Mouse (Mus musculus): ENCODE results near the gene Plekhs1.
A peak's percentile ranks its signal among the peaks of the same experiment; 100 is the strongest.
"Not testable (repeated sequence)": the region's sequence is repeated elsewhere in the genome, so short reads cannot be mapped to it uniquely, and the experiment has no call there.

The Plekhs1 gene

DNA sequence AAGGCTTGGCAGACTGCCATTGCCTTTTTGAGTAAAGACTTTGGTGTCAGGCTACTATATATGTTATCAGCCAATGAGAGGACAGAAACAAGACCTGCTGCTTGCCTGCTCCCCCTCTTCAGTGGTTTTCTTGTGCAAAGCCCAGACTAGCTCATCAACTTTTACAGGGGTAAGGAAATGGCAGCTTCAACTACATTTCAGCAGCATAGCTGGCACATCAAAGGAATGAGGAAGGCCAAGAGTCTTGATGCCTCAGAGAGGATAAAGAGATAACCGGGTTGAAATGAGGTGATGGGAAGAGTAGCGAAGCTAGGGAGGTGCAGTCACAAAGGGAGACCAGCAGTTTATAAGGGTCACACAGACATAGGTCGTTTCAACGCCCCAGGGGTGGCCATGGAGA lies 3.9 kb upstream of the Plekhs1 start:
- DNase-seq (ENCODE audit: low read depth, low spot score), result no peak

DNA sequence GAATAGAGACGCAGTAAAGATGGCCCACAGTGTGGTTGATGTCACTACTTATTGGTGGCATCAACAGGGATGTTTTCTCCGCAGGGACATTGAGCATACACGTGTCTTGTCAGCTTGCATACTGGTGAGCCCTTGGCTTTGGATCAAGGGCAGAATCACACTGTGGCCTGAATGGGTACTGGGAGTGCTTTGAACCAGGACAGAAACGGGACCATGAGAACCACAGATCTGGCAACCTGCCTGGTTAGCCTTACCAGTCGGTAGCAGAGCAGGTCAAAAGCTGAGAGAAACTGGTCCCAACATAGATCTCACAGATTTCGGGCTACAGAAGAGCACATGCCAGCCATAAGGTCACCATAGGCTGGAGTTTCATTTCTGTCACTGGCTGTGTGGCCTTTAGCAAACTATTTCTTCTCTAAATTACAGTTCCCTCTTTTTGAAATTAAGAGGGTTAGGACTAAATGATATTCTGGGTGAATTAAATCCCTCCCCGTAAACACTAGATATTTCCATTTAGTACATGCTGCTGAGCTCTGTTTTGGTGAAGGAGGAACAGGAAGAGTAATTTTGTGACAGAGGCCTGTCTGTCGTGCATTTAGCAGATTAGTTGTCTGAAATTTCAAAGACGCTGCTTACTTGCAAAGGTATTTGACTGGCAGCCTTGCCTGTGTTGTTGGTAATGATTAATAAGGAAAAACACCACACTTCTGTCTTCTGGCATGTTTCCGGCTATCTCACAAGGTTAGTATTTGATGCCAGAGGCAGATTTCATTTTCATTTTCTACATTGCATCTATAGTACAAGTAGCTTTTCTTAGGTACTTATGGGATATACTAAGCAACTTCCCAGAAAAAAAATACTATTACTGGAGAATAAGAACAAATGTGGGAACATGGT lies 2.0 kb upstream of the Plekhs1 start:
- DNase-seq (ENCODE audit: low read depth, low spot score), result no peak

DNA sequence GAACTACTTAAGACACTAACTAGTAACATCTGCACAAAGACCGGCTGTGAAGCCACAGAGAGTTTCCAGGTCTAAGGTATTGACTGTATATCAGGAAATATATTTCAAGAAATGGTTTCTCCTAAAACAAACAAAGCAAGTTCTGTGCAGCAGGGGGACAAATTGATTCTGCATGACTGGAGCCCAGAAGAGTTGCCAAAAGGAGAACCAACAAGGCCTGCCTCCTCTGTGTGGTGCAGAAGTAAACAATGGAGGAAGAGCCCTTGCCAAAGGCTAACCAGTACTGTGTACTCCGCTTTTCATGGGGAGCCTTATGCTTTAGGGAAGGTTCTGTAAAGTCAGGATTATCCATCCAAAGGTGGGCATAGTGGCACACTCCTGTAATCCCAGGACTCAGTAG lies 1.2 kb upstream of the Plekhs1 start:
- DNase-seq (ENCODE audit: low read depth, low spot score), result no peak

DNA sequence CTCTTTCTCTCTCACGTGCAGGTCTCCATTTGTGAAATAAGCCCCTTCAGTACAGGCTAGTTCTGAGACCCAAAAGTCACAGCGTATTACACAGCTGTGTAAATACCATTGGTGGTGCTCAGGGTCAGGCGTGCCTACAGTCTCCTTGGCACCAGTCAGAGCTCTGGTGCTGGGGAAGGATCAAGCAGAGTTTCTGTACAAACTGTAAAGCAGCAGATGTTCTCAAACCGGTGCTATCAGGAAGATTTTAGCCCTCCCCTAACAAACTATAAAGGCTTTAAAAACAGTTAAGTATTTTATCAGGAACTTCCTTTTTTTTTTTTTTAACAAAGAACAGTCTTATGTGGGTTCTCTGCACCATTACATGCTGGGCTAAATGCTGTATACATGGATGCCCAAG lies 1.3 kb downstream of the Plekhs1 start:
- DNase-seq (ENCODE audit: low read depth, low spot score), result no peak

DNA sequence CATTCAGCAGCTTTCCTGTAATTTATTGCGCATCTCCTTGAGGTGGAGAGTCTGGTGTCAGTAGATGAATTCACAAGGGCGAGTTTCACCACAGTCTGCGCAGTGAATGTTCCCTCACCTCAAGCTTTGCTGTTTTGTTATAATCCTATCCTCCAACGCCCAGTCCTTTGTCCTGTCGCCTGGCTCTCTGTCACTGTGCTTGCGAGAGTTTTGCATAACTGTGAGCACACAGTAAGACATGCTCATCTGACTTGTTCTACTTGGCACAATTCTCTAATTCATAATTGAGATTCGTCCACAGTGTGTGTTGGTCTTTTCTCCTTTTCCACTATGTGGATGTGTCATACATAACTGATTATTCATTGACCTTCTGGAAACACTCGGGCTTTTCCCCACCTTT lies 5.0 kb downstream of the Plekhs1 start:
- no peak for DNase-seq (ENCODE audit: low read depth, low spot score)

DNA sequence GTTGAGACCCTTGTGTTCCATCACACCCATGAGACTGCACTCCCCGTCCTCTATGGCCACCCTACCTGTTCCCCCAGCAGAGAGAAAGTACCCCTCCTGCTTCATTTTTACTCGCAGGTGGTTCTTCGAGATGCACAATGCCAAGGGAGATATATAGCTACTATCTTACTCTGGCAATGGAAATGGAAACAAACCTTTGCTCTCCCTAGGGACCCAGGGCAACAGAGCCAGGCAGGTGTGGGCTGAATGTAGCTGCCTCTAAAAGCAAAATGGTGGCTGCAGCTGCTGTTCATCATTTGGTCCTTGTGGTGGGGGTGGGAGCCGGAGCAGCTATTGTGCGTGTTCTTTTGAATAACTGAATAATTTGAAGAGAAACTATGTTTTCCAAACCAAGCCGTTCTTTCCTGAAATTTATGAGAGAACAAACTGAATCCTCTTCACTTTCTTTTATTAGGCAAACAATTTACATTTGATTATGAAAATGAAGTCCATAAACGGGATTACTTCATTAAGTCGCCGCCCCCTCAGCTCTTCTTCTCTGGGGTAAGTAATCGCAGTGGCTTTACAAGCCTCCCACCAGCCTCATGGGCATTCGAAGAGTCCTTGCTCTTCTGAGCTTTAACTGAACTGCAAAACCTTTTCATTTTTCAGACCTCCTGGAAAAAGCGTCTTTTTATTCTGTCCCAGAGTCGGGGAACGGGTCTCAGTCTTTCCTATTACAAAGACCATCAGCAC lies 9.0 kb downstream of the Plekhs1 start:
- no peak for DNase-seq (ENCODE audit: low read depth, low spot score)

DNA sequence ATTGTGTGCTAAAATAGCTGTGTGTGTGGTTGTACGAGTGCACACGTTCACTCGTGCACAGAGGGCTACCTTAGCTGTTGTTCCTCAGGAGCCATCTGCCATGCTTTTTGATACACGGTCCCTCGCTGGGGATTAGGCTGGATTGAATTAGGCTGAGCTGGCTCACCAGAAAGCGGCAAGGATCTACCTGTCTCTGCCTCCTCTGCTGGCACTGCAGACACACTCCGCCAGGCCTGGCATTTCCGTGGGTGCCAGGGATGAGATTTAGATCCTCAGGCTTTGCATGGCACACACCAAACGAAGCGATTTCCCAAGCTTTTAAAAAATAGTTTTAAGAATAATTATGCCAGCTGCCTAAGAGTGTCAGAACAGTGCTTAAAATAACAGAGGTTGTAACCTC lies 10.5 kb downstream of the Plekhs1 start:
- no peak for DNase-seq (ENCODE audit: low read depth, low spot score)

DNA sequence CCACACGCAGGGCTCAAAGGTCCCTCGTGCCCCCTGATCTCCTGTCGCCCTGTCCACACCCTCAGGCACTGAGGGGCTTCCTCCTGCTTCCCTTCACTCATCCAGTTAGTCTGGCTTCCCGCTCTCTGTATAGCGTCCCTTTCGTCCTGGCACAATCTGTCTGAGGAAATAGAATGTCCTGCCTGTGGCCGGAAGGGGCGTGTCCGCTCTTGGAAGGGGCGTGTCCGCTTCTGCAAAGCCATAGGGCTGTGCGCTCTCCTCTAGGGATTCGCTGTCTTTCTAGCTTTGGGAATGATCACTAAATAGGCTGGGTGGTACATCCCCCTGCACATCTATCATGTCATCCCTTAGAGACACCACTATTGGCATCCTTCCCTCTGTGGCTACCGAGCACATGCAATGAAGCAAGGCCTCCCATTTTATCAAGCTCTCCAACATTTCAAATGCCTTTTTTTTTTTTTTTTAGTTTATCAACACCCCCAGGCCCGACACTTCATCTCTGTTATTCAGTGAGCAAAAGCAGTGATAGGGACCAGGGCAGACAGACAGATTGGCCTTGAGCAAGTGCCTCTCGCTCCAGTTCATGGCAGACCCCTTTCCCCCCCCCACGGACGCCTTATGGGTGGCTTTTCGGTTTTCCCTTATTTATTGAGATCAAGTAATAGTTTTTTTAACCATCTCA lies 13.6 kb downstream of the Plekhs1 start:
- peak; percentile 26 for DNase-seq (ENCODE audit: low read depth, low spot score)

DNA sequence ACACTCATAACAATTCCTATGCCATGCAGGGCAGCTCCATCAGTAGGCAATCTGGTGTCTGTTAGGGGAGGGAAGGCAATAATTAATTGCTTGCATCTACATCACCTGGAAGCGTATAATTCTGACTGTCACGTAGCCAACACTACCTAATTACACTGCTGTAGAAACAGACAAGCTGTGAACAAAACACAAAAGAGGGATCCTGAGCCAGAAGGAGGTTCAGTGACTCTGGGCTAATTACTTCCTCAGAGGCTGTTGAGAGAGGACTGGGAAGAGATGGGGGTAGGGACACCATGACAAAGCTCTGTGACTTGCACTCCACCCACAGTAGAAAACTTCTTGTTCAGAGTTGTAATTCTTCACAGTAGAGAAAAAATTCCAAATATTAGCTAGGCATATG lies 15.1 kb downstream of the Plekhs1 start:
- no peak for DNase-seq (ENCODE audit: low read depth, low spot score)

DNA sequence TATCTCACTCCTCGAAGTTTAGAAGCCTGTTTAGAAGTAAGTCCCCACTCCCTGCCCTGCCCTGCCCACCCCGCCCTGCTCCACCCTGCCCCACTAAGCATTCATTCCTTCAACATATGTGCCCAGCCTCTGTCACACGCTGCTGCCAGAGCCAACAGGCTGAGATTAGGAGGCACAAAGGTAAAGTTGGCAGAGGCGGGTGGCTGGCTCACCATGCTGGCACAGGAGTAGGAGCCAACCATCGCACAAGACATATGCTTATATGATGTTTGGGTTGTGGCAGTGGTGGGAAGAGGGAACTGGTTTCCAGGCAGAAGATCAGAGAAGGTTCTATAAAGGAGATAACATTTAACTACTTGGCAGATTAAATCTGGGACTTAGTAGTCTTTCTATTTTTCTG lies 15.8 kb downstream of the Plekhs1 start:
- DNase-seq (ENCODE audit: low read depth, low spot score), result no peak

DNA sequence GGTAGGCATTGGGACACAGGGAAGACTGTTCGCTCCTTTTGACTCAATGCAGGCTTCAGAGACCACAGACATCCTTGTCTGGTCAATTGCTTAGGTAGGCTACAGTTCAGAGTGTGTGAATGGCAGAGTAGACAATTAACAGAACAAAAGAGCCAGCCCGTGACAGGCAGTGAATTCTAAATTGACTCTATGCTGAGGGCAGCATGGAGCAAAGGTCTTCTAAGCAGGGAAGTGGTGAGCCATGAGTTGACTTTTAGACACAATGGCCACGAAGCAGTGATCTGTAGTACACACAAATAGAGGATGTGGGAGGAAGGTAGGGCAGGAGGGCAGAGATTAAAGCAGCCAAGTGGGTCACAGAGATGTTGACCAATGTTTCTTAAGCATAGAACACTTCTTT lies 16.4 kb downstream of the Plekhs1 start:
- no peak for DNase-seq (ENCODE audit: low read depth, low spot score)

DNA sequence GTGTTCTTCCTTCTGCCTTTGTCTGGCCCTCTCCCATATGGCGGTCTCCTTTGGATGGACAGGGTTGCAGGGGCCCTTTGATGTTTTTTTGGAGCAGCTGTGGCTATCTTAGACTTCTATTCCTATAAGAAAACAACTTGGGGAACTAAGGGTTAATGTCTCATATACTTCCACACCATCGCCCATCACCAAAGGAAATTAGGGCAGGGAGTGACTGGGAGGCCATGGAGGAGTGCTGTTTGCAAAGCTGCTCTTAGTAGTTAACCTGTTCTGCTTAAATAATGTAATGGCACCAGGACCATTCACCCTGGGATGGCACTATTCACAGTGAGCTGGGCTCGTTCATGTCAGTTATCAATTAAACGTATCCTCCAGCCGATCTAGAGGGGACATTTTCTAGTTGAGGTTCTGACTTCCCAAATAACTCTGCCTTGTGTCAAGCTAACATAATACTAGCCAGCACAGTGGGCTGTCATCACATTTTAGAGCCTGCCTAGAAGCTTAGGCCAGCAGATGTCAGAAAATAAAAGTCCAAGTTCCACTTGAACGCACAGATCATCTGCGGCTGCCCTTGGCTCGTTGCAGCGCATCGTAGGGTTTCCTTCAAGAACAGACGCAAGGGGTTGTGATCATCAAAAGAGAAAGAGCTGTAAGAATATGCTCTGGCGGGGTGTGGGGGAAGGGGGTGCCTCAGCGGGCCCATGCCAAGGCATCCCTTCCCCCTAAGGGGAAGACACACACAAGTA lies 23.4 kb downstream of the Plekhs1 start:
- no peak for DNase-seq (ENCODE audit: low read depth, low spot score)

DNA sequence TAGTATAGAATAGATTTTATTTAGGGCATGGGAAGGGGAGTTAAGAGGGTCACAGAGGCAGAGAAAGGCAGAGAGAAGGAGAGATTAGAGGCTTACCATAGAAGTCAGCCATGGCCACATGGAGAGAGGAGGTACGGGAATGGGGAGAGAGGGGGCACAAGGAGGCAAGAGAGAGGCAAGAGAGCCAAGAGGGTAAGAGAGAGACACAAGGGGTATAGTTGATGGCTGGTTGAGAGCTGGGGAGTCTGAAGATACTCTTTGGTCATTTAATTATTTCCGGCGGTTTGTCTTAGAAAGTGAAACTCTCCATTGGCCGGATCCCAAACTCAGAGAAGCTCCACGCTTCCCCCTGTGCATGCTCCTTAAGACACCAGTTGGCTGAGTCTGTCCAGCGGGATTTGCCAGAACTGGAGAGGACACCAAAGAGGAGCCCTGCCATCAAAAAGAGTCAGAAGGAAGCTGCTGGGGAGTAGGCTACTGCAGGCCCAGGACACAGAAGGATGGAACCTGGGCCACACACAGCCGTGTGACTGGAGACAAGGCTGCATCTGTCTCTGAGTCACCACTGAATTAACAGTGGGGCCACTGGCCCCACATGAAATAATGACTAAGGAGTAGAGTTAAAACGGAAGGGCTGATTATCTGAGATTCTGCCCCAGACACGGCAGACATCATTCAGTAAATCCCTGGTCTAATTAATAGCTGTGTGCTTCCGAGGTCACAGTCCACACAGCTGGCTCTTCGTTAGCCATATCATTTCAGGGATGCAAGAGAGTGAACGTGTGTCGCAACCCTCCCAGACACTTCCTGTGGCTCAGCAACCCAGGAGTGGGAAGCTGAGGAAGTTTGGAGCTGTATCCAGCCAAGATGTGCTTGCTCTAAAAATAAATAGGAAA lies 24.2 kb downstream of the Plekhs1 start:
- no peak for DNase-seq (ENCODE audit: low read depth, low spot score)

DNA sequence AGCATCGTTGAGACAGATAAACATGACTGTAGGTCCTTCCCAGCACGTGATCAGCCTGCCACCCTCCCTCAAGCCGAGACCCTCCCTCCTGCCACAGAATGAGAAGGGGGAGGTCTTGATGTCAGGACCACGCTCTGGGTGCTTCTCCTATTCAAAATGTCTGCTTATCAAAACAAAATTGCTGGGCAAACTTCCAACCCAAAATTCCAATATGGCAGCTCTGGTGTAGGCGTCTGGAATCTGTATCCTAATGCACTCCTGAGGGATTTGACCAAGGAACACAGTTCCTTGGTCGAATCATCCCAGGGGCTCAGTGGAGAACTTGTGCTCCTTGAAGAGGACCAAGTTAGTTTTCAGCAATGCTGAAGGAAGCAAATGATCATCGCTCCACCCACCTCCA lies 25.5 kb downstream of the Plekhs1 start:
- DNase-seq (ENCODE audit: low read depth, low spot score), result no peak

DNA sequence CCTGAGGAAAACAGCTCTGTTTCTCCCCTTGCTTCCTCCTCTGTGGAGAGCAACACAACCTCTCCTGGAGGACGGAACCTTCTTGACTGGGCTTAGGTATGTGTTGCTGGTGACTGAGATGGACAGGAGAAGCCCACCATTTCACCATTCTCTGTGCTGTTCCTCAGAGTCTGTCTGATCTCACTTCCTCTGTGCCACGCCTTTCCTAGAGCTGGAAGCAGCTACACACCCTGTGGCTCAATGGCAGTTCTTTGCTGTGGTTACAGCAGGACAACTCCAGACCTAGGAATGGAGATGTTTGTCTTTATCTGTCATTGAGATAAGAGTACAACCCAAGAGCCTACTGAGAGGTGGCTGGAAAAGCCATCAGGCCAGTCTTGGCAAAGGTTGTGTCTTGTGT lies 25.9 kb downstream of the Plekhs1 start:
- DNase-seq (ENCODE audit: low read depth, low spot score), result no peak

DNA sequence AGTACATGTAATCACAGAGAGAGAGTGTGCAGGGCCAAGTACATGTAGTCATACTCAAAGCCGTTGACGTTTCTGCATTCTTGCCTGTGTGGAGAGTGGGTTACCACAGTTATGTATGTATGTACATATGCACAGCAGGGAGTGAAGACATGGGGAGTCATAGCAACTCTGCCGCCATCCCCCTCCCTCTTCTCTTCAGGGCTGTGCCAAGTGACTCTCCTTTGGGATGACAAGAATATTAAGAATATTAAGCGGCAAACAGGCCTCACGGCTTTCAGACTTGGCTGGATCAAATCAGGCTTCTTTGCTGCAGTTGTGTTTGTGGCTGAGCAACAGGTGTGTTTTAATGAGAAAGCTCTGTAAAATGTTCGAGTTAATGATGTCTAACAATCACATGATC lies 28.2 kb downstream of the Plekhs1 start:
- DNase-seq (ENCODE audit: low read depth, low spot score), result no peak

DNA sequence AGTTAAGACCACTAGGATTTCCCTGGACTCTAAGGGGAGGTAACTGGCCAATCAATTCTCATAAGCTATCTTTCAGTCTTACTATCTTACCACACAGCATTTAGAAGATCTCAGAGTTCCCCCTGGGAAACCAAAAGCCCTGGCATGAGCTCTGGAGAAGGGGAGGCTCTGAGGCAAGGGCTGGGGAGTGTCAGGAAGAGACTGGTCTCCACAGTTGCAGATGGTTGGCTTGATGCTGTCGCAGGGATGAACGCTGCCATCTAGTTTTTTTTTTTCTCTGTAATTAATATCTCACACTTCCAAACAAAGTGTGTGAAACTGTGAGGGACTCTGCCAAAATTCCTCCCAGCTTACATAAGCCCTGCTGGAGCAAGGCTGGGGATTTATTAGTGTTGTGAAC lies 32.7 kb downstream of the Plekhs1 start:
- DNase-seq (ENCODE audit: low read depth, low spot score), result not testable (repeated sequence)

DNA sequence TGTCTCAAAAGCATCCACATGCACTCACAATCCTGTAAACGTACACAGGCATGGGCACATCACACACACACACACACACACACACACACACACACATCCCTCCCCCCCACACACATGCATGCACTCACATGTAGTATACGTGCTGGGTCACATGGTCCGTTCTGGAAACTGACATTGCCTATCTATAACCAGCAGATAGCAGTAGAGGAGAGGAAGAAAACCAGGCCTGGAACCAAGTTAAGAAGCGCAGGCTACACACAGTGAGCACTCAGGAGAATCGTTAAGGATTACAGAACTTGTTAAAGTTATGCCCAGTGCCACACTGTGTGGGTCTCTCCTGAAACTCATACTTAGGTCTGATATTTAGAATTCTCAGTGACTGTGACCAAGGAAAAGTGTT lies 41.6 kb downstream of the Plekhs1 start:
- DNase-seq (ENCODE audit: low read depth, low spot score), result not testable (repeated sequence)

DNA sequence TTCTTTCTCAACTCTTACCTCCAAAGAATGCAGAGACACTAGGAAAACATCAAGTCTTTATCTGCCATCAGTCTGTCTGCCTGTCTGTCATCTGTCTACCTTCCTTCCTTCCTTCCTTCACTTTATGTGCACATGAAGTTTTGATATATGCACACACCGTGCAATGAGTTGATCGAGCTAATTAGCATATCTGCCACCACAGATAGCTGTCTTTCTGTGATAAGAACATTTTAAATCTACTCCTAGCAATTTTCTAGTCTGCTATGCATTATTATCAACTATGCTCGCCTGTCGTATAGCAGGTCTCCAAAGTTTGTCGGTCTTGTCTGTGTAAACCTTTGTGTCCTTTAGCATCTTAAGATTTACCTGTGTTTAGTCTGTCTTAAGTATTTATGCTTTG lies 42.1 kb downstream of the Plekhs1 start:
- DNase-seq (ENCODE audit: low read depth, low spot score), result not testable (repeated sequence)

DNA sequence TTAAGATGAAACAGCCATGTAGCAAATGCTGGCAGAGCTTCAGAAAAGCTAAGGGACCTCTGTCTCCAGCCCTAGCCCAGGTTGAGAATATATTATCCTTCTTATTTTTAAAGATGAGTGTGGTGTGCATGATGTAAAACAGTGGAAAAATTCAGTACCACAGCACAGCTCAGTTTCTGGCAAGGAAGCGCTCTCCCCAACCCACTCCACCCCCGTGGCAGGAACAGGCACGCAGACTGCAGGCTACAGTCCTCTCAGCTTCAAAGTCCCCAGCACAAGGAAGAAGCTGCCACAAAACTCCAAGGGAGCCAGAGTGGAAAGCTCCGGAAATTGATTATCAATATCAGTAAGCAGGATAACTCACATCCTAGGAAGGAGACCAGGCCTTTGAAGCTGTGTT lies 49.8 kb downstream of the Plekhs1 start:
- not testable (repeated sequence) for DNase-seq (ENCODE audit: low read depth, low spot score)

DNA sequence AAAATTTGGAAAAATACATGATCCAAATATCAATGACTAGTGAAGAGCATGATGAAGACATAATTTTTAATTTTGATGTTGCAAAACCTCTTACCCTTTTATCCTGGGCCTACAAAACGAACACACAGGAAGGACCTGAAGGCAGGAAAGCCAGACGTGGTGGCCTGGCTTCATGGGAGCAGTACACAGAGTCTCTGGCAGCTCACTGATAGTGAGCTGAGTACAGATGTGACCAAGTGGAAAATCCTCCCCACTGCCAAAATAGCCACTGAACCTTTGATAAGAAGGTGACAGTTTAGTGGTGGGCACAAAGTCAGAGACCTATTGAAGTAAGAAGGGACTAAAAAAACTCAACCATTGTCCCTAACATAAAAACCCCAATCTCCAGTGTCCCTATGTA lies 52.1 kb downstream of the Plekhs1 start:
- DNase-seq (ENCODE audit: low read depth, low spot score), result not testable (repeated sequence)

Data from A20 (cell line).